ENCODE assay signal across 8 mouse cellular contexts in genomic region chr8:84202466-84202865, GRCm38 (mm10). TPM values are rescaled to one million over a fixed set of nuclear protein-coding genes. Genes with fewer than 3 reads are reported as not detected.
A peak's percentile ranks its signal among the peaks of the same experiment; 100 is the strongest.
DNase-seq lines count a peak whose midpoint lies in the region; ATAC-seq and TF ChIP-seq lines count a peak whose summit lies in the region.

No protein-coding gene starts in this region.

- no peaks in the 10 kb centered on the region for H3K27me3 ChIP-seq in G1E (ENCODE audit: insufficient read depth, low read length)
- H3K27me3 ChIP-seq in forebrain, embryonic 11.5 days (ENCODE audit: control insufficient read depth, insufficient read depth, low read length): no peaks in the 10 kb centered on the region
- H3K27me3 ChIP-seq in hindbrain, embryonic 16.5 days (replicated peaks; ENCODE audit: control insufficient read depth, insufficient read depth, low read length): no peaks in the 10 kb centered on the region
- H3K27me3 ChIP-seq in liver, embryonic 12.5 days (replicated peaks): peaks cover 41% of the 10 kb centered on the region
- H3K27me3 ChIP-seq in neural tube, embryonic 14.5 days (ENCODE audit: control insufficient read depth, insufficient read depth, low read length): no peaks in the 10 kb centered on the region

- peak overlapping the region; percentile 12; the same call in 1 of the 2 replicates for H3K4me2 ChIP-seq in forebrain, embryonic 11.5 days (ENCODE audit: low read depth, low read length, severe bottlenecking)
- peak overlapping the region; percentile 78 for H3K4me2 ChIP-seq in hindbrain, embryonic 16.5 days (ENCODE audit: low read length)
- peak overlapping the region; percentile 90 for H3K4me2 ChIP-seq in liver, embryonic 12.5 days
- peak overlapping the region; percentile 48; the same call in 1 of the 2 replicates for H3K4me2 ChIP-seq in neural tube, embryonic 14.5 days (ENCODE audit: low read depth, low read length)

- no peak overlapping the region for H3K27ac ChIP-seq in forebrain, embryonic 11.5 days (ENCODE audit: low read depth, low read length)
- no peak overlapping the region for H3K27ac ChIP-seq in hindbrain, embryonic 16.5 days (ENCODE audit: low read depth, low read length)
- peak overlapping the region; percentile 76 for H3K27ac ChIP-seq in liver, embryonic 12.5 days
- no peak overlapping the region for H3K27ac ChIP-seq in neural tube, embryonic 14.5 days (ENCODE audit: low read depth, low read length)

- no peak overlapping the region for H3K9ac ChIP-seq in forebrain, embryonic 11.5 days (ENCODE audit: low read length)
- no peak overlapping the region for H3K9ac ChIP-seq in hindbrain, embryonic 16.5 days (ENCODE audit: low read depth, low read length)
- H3K9ac ChIP-seq in liver, embryonic 12.5 days: no peak overlapping the region; the same call in 1 of the 2 replicates
- H3K9ac ChIP-seq in neural tube, embryonic 14.5 days (replicated peaks; ENCODE audit: low read depth, low read length): no peak overlapping the region

- peaks cover 86% of the 10 kb centered on the region for H3K4me1 ChIP-seq in G1E (ENCODE audit: insufficient read depth, low read depth, low read length)
- peaks cover 51% of the 10 kb centered on the region for H3K4me1 ChIP-seq in forebrain, embryonic 11.5 days (replicated peaks; ENCODE audit: control insufficient read depth, insufficient read depth, low read length)
- H3K4me1 ChIP-seq in hindbrain, embryonic 16.5 days (ENCODE audit: control insufficient read depth, insufficient read depth, low read depth, low read length): peaks cover 26% of the 10 kb centered on the region
- peaks cover 70% of the 10 kb centered on the region for H3K4me1 ChIP-seq in liver, embryonic 12.5 days
- peaks cover 14% of the 10 kb centered on the region for H3K4me1 ChIP-seq in neural tube, embryonic 14.5 days (ENCODE audit: control insufficient read depth, insufficient read depth, low read length)

- ATAC-seq in G1E (ENCODE audit: extremely low read depth, insufficient number of reproducible peaks, low FRiP score, poor library complexity, severe bottlenecking): no peak
- no peak for ATAC-seq in forebrain, embryonic 11.5 days (replicated peaks; ENCODE audit: low FRiP score)
- no peak for ATAC-seq in hindbrain, embryonic 16.5 days
- ATAC-seq in liver, embryonic 12.5 days: no peak
- no peak for ATAC-seq in neural tube, embryonic 14.5 days (ENCODE audit: low read depth)

- WGBS in forebrain, embryonic 11.5 days: 92% methylated on average over 9 of the region's 9 CpGs
- 82% methylated on average over 9 of the region's 9 CpGs for WGBS in hindbrain, embryonic 16.5 days
- WGBS in liver, embryonic 12.5 days (ENCODE audit: insufficient replicate concordance): 50% methylated on average over 9 of the region's 9 CpGs
- 89% methylated on average over 9 of the region's 9 CpGs for WGBS in neural tube, embryonic 14.5 days

- no peaks in the 10 kb centered on the region for H3K9me3 ChIP-seq in G1E (replicated peaks)
- H3K9me3 ChIP-seq in forebrain, embryonic 11.5 days (ENCODE audit: control insufficient read depth, low read length): no peaks in the 10 kb centered on the region
- no peaks in the 10 kb centered on the region for H3K9me3 ChIP-seq in hindbrain, embryonic 16.5 days (ENCODE audit: control insufficient read depth, low read length)
- H3K9me3 ChIP-seq in liver, embryonic 12.5 days (replicated peaks): no peaks in the 10 kb centered on the region
- H3K9me3 ChIP-seq in neural tube, embryonic 14.5 days (ENCODE audit: control insufficient read depth, low read length): no peaks in the 10 kb centered on the region

- DNase-seq in 416B (ENCODE audit: low read depth) (peak; percentile 81), G1E (ENCODE audit: low spot score) (peak; percentile 33)
- no peak for DNase-seq in forebrain, embryonic 11.5 days (ENCODE audit: low spot score)
- no peak for DNase-seq in spleen, adult 12 weeks (ENCODE audit: low spot score)
- DNase-seq in right cerebral cortex, postnatal 25 days: no peak

- peaks cover 51% of the 10 kb centered on the region for H3K36me3 ChIP-seq in G1E (replicated peaks)
- H3K36me3 ChIP-seq in forebrain, embryonic 11.5 days (ENCODE audit: control insufficient read depth, insufficient read depth, low read length): no peaks in the 10 kb centered on the region
- no peaks in the 10 kb centered on the region for H3K36me3 ChIP-seq in hindbrain, embryonic 16.5 days (ENCODE audit: control insufficient read depth, insufficient read depth, low read length)
- H3K36me3 ChIP-seq in liver, embryonic 12.5 days: peaks cover 21% of the 10 kb centered on the region
- H3K36me3 ChIP-seq in neural tube, embryonic 14.5 days (ENCODE audit: control insufficient read depth, insufficient read depth, low read length): no peaks in the 10 kb centered on the region

- TF ChIP-seq CTCF in G1E (IDR thresholded peaks at IDR 0.05; ENCODE audit: low read depth, low read length): no peak

- peak overlapping the region; percentile 89 for H3K4me3 ChIP-seq in G1E (ENCODE audit: low read depth, low read length)
- no peak overlapping the region for H3K4me3 ChIP-seq in forebrain, embryonic 11.5 days (ENCODE audit: low read depth, low read length)
- H3K4me3 ChIP-seq in hindbrain, embryonic 16.5 days (ENCODE audit: low read length): 0 out of 2 replicates have a peak overlapping the region, but pooled peaks have one; percentile 3
- H3K4me3 ChIP-seq in liver, embryonic 12.5 days: peak overlapping the region; percentile 62
- no peak overlapping the region for H3K4me3 ChIP-seq in neural tube, embryonic 14.5 days (ENCODE audit: low read depth, low read length)

RNA-seq across cellular contexts. Expression of gene Nanos3, which starts 17.4 kb away (rescaled TPM):
- total RNA-seq in G1E (2014; fragmentation: Nextera tagmentation) (not detected in 2 replicates), G1E (2017) (not detected in 2 replicates)
- 0.19 TPM in 1 of 2 replicates, not detected in the other for polyA plus RNA-seq in G1E (2012)
- polyA plus RNA-seq in forebrain, embryonic 11.5 days (2014; fragmentation: Nextera tagmentation; extraction: Ambion mirVana): 2.9 and 5.0 TPM in 2 replicates
- polyA plus RNA-seq in hindbrain, embryonic 16.5 days (2015; fragmentation: Nextera tagmentation; extraction: Ambion mirVana): 6.2 and 6.8 TPM in 2 replicates
- 0.61 and 1.3 TPM in 2 replicates for polyA plus RNA-seq in liver, embryonic 12.5 days (2016; fragmentation: Nextera tagmentation; extraction: Ambion mirVana)
- 12.4 and 12.5 TPM in 2 replicates for polyA plus RNA-seq in neural tube, embryonic 14.5 days (2014; fragmentation: Nextera tagmentation; extraction: Ambion mirVana)

RNA-seq across cellular contexts. Expression of gene Zswim4, which starts 34.4 kb away (rescaled TPM):
- 8.5 and 9.7 TPM in 2 replicates for total RNA-seq in G1E (2014; fragmentation: Nextera tagmentation)
- total RNA-seq in G1E (2017): 5.7 and 7.3 TPM in 2 replicates
- 14.6 and 19.0 TPM in 2 replicates for polyA plus RNA-seq in G1E (2012)
- polyA plus RNA-seq in forebrain, embryonic 11.5 days (2014; fragmentation: Nextera tagmentation; extraction: Ambion mirVana): 34.7 and 37.1 TPM in 2 replicates
- polyA plus RNA-seq in hindbrain, embryonic 16.5 days (2015; fragmentation: Nextera tagmentation; extraction: Ambion mirVana): 16.2 and 22.2 TPM in 2 replicates
- polyA plus RNA-seq in liver, embryonic 12.5 days (2016; fragmentation: Nextera tagmentation; extraction: Ambion mirVana): 3.6 and 5.0 TPM in 2 replicates
- polyA plus RNA-seq in neural tube, embryonic 14.5 days (2014; fragmentation: Nextera tagmentation; extraction: Ambion mirVana): 12.9 and 20.5 TPM in 2 replicates

RNA-seq across cellular contexts. Expression of gene D8Ertd738e, which starts 47.1 kb away (rescaled TPM):
- 106 and 132 TPM in 2 replicates for total RNA-seq in G1E (2014; fragmentation: Nextera tagmentation)
- 197 and 232 TPM in 2 replicates for total RNA-seq in G1E (2017)
- polyA plus RNA-seq in G1E (2012): 257 and 291 TPM in 2 replicates
- 277 and 303 TPM in 2 replicates for polyA plus RNA-seq in forebrain, embryonic 11.5 days (2014; fragmentation: Nextera tagmentation; extraction: Ambion mirVana)
- 249 and 266 TPM in 2 replicates for polyA plus RNA-seq in hindbrain, embryonic 16.5 days (2015; fragmentation: Nextera tagmentation; extraction: Ambion mirVana)
- polyA plus RNA-seq in liver, embryonic 12.5 days (2016; fragmentation: Nextera tagmentation; extraction: Ambion mirVana): 249 and 259 TPM in 2 replicates
- 265 and 294 TPM in 2 replicates for polyA plus RNA-seq in neural tube, embryonic 14.5 days (2014; fragmentation: Nextera tagmentation; extraction: Ambion mirVana)

RNA-seq across cellular contexts. Expression of gene 4930432K21Rik, which starts 54.6 kb away (rescaled TPM):
- total RNA-seq in G1E (2014; fragmentation: Nextera tagmentation): 0.34 TPM in 1 of 2 replicates, not detected in the other
- total RNA-seq in G1E (2017): 0.55 and 0.58 TPM in 2 replicates
- 0.08 and 0.11 TPM in 2 replicates for polyA plus RNA-seq in G1E (2012)
- 1.2 and 1.5 TPM in 2 replicates for polyA plus RNA-seq in forebrain, embryonic 11.5 days (2014; fragmentation: Nextera tagmentation; extraction: Ambion mirVana)
- 2.7 and 2.9 TPM in 2 replicates for polyA plus RNA-seq in hindbrain, embryonic 16.5 days (2015; fragmentation: Nextera tagmentation; extraction: Ambion mirVana)
- polyA plus RNA-seq in liver, embryonic 12.5 days (2016; fragmentation: Nextera tagmentation; extraction: Ambion mirVana): 0.28 and 0.58 TPM in 2 replicates
- polyA plus RNA-seq in neural tube, embryonic 14.5 days (2014; fragmentation: Nextera tagmentation; extraction: Ambion mirVana): 1.3 and 1.6 TPM in 2 replicates

RNA-seq across cellular contexts. Expression of gene Mri1, which starts 54.7 kb away (rescaled TPM):
- total RNA-seq in G1E (2014; fragmentation: Nextera tagmentation) (14.1 and 20.1 TPM in 2 replicates), G1E (2017) (7.0 and 13.2 TPM in 2 replicates)
- polyA plus RNA-seq in G1E (2012): 58.7 and 87.4 TPM in 2 replicates
- 52.0 and 59.6 TPM in 2 replicates for polyA plus RNA-seq in forebrain, embryonic 11.5 days (2014; fragmentation: Nextera tagmentation; extraction: Ambion mirVana)
- 46.4 and 47.9 TPM in 2 replicates for polyA plus RNA-seq in hindbrain, embryonic 16.5 days (2015; fragmentation: Nextera tagmentation; extraction: Ambion mirVana)
- 55.4 and 63.1 TPM in 2 replicates for polyA plus RNA-seq in liver, embryonic 12.5 days (2016; fragmentation: Nextera tagmentation; extraction: Ambion mirVana)
- 51.3 and 51.7 TPM in 2 replicates for polyA plus RNA-seq in neural tube, embryonic 14.5 days (2014; fragmentation: Nextera tagmentation; extraction: Ambion mirVana)

Comparison
In these comparisons a context has a peak if more than half of its experiments do, and no peak if none do; other contexts are left out.
1. DNase-seq: peak in 416B (single experiment) and G1E (single experiment); none in forebrain, embryonic 11.5 days (single experiment), spleen, adult 12 weeks (single experiment) and right cerebral cortex, postnatal 25 days (single experiment).
2. H3K4me3 ChIP-seq: peak in G1E (single experiment), hindbrain, embryonic 16.5 days (single experiment) and liver, embryonic 12.5 days (single experiment); none in forebrain, embryonic 11.5 days (single experiment) and neural tube, embryonic 14.5 days (single experiment).
3. H3K4me2 ChIP-seq: peak in every context shown above with its lines; median percentile 90 in liver, embryonic 12.5 days; 78 in hindbrain, embryonic 16.5 days; 48 in neural tube, embryonic 14.5 days; 12 in forebrain, embryonic 11.5 days.